Mouse (Mus musculus) R1 (cell line): ENCODE measurements at regions not wholly inside any gene's neighbourhood (a gene's known extent, or its start where the extent isn't known, plus 50 kb on each side); places are given as distances from the start of the nearest gene placed in this dataset.
A peak's percentile ranks its signal among the peaks of the same experiment; 100 is the strongest.

Source experiments
- DNase-seq: peaks from one replicate; pipeline ENCODE4 v3.0.0-alpha.2; 2018; ENCODE audit warnings: low read depth, low spot score

- peak; percentile 99 for DNase-seq
Measured at GRCm38 (mm10) chr4:106859476-106859875, 51.0 kb upstream of the Ssbp3 start.

GRCm38 (mm10) chr4:106858357-106859088 lies 52.0 kb upstream of the Ssbp3 start:
- peak; percentile 87 for DNase-seq

GRCm38 (mm10) chr4:106855771-106856170 lies 51.0 kb upstream of the Acot11 start:
- peak; percentile 70 for DNase-seq

GRCm38 (mm10) chr4:106854361-106855309 lies 49.8 kb upstream of the Acot11 start:
- DNase-seq, result peak; percentile 64
